Mouse (Mus musculus): Measurements from ENCODE around the gene Cdk14.
"Not testable (repeated sequence)": the region's sequence is repeated elsewhere in the genome, so short reads cannot be mapped to it uniquely, and the experiment has no call there.

Cdk14 gene

DNA sequence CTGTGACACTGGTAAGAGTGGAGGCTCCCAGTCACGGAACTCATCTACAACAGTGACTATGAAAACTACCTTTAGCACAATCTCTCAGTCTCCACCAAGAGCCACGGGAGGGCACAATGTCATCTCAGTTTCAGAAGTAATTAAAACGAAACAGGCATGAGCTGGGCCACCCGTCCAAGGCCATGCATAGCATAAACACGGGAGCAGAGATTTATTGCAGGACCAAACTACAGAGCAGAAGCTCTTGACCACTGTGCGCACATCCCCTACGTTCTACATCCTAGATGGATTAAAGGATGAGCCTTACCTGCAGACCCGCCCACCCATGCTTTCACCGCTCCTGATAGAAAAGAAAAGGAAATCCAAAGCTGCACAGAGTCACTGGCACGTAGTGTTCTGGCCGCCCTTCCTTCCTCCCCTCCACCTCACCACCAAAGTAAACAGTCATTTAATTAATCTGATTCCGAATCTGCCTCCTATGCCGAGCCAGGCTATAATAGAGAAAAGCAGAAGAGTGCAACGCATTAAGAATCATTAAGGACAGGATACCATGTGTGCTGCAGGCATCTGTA lies 158.3 kb downstream of the Cdk14 start:
- peak; percentile 59 to 69 for DNase-seq

DNA sequence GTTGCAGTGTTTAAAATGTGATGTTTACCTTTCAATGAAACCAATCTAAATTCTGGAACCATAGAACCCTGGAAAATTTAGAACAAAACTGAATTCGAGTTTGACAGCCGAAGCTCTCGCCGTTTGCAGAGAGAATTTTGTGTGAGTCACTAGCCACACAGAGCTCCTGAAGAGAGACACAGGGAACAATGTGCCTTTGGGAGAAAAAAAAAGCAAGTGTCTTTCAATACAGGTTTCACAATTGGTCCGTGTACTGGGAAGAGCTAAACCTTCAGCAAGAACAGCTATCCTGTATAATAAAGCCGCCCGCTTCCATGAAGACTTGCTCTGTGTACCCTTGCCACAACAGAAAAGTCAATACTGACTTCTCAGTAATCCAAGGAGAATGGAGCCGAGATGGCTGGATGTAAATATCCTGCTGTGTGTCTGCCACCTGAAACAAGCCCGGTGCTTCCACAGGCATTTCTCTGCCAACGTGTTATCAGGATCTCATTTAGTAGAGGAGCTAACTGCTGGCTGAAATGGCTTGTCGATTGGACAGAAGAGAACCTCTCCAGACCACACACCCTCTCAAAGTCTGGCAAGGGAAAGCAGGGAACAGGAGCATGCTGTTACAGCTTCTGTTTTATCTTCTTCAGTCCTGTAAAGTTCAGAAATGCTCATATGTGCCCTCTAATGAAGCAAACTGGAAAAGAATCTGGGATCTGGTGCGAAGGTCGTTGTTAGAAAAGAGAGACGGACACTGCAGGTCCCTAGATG lies 159.0 kb downstream of the Cdk14 start:
- no peak for DNase-seq

DNA sequence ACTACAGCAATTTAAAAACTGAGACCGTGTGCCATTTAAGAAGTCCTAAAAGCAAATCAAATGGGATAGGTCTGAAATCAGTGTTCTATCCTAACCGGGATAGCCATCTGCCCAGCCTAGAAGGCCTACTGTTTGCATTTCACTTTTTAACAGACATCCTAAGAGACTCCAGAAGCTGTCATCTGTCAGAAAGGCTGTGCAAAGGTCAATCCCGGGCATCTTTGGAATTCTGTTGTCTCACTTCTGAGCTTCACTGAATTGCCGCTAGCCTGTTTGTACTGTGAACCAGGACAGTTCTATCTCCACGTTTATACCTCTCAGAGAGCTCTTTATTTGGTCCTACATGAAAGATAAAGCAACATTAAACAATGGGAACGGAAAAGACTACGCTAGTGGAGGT lies 159.8 kb downstream of the Cdk14 start:
- no peak for DNase-seq

DNA sequence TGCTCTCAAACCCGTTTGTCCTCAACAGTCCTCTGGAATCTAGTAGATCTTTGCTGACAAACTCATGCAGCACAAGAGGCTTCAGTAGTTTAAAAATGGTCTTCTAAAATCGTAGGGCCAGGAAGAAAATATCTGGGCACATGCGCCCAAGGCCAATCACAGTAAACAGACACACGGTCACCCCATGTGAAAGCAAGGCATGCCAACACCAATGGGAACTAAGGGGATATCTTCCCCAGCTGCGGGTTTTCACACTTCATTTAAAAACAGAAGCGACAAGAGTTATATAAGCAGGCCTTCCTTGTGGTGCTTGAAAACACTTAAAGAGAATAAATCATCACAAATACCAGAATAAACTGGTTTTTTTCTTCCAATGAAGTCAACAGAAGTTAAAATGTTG lies 165.7 kb downstream of the Cdk14 start:
- no peak for DNase-seq

DNA sequence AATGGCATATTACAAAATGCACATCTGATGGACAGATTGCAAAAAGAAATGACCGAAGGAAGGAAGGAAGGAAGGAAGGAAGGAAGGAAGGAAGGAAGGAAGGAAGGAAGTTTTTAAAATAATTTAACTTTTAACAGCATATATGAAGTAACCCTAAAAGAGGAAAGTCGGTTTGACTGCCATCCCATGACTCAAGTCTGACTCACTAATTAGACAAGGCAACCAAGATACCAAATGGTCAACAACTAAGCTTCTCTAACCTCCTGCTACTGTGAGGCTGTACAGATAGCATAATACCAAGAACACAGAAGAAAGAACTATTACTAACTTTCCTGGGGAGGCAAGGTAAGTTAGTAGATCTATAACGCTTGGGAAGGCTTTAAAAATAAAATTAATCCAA lies 166.9 kb downstream of the Cdk14 start:
- DNase-seq, result no peak

DNA sequence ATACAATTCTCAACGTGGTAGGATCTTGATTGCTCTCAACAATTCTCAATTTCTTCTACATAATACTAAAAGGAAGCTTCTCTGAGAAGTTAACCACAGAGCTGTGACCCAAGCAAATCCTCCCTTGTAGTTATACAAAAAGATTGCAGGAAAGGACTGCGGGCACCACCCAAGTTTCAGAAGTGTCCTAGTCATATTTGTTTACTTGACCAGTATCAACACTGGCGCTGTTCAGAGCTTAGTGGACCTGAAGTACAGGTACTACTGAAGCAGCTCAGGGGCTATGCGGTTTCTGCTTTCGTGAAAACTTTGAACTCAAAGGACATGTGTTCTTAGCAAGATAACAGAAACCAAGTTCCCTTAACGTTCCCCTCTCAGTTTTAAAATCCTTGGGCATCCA lies 172.4 kb downstream of the Cdk14 start:
- peak; percentile 29 to 57 for DNase-seq

DNA sequence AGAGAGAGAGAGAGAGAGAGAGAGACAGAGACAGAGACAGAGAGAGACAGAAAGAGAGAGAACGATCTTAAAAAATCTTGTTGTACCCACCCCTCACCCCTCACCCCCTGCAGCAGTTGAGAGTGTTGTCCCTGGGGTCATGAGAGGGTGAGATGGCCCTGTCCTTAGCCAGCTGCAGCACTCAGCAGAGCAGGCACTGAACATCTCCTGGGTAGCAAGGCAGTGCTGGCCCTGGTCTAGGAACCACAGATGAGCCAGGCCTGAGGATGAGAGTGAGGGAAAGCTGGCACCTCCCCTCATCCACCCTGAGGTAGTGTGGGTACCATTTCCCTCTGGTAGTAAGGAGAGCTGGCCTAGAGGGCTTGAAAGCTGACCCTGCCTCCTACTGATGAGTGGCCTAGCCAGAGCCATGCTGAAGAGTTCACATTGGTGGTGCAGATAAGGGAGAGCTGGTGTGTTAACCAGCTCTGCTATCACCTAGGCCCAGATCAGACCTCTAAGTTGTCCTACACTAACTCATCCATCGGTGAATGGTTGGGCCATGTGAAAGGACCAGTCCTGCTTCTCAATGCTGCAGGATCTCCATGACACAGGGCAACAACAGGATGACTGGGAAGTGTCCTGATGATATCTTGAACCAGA lies 173.5 kb downstream of the Cdk14 start:
- DNase-seq, result no peak

DNA sequence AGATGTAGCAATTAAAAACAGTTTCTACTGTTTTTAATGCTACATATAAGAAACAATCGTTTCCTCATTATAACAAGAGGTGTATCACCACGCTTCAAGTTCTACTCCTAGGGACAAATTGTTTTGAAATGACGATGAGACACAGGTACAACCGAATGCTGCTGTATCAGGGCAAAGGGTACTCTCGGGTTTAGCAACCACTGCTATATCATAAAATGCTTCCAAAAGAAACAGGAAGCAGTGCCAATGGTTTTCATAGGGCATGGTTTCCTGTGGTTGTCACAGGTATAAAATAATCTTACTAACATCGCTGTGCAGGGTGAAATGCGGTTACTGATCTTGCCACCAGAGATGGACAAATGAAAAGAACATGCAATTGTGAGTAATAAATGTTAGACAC lies 174.9 kb downstream of the Cdk14 start:
- DNase-seq, result no peak

DNA sequence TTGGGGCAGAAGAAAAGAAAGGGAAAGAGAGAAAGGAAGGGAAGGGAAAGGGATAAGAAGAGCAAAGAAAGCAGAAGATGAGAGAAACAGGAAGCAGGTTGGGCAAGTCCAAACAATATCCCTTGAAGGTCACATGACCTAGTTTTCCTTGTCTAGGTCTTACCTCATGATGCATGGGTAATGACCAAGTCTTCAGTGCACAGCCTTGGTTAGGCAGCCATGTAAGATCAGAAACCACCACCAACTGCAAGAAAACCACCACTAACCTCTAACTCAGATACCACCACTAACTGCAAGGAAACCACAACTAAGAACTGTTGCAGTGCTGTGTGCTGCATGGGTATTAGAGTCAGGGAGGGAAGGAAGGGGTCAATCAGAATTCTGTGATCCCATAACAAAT lies 176.5 kb downstream of the Cdk14 start:
- no peak for DNase-seq

DNA sequence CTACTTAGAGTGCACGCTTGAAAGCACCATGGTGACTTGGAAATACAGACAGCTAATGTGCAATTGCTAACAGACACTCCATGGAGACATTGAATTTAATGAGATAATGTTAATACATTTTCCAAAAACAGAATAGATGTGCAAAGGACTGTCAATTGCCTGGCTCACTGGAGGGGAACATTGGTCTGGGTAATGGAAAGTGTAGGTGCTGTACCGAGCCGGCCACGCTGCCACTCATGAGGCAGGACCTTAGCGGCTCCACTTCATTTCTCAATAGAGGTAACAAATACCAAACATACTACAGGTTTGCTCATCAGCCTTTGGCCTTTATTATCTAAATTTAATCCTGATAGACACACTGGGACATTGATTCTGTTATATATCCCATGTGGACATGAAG lies 177.4 kb downstream of the Cdk14 start:
- DNase-seq, result no peak

DNA sequence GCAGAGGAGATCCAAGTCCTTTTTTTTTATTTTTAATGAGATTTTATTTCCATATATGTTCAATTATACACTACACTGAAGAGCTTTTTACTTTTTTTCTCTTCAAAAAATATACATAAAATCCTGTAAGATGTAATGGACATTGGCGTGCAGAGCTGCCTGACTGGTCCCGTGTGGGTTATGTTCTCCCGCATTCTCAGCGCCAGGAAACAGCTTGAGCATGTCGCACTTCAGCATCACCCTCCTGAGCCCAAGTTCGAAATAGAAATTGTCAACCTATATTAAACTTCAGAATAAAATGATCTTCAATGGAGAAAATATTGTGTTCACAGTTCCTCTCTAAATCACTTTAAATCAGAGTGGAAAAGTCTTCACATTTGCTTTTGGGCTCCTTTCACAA lies 179.0 kb downstream of the Cdk14 start:
- DNase-seq, result no peak

DNA sequence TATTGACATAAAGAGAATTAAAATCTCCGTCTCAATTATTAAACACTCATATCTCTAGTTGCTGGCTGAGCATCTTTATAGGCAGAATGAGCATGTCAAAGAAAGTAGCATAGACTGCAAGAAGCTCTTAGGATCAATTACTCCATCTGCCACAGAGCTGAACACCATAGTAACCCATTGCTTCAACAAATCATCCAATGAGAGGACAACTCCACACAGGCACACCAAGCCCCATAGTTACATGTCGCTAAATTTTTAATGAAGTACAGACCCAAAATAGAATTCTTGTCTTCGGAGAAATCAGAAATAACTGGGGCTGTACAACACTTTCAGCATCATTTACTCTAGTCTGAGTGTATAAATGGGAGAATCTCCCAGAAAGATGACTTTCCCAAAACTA lies 180.0 kb downstream of the Cdk14 start:
- no peak for DNase-seq

DNA sequence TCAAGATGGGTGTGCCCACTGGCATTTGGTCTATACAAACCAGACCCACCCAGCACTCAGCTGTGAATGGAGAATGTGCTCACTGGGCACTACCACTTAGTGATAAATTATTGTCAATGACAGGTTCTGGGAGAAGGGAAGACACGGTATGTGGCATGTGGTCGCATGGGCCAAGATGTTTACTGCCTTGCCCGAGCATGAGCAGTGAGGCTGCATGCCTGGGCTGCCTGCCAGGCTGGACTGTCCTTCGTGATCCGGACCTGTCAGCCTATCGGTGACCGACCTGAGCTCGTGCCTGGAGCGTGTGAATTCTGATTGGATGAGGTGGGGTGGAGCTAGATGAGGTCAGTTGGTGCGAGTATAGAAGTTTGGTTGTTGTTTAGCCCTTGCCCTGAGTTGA lies 185.2 kb downstream of the Cdk14 start:
- DNase-seq, result not testable (repeated sequence)

DNA sequence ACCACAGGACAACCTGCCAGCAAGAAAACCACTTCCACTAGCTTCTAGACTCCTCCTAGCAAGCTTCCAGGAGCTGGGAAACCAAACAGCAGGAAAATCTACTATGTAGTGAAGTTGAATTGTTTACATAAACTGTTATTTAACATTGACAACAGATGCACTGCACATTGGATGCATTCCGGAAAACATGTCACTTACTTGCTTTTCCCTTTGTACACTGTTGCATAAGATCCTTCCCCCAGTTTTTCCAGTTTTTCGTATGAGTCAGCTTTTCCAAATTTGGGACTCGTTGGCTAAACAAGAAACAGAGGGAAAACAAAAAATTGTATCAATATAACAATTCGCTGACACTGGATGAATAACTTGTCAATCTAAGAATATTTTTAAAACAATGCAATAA lies 193.1 kb downstream of the Cdk14 start:
- peak in 1 of 2 experiments; percentile 17 for DNase-seq

DNA sequence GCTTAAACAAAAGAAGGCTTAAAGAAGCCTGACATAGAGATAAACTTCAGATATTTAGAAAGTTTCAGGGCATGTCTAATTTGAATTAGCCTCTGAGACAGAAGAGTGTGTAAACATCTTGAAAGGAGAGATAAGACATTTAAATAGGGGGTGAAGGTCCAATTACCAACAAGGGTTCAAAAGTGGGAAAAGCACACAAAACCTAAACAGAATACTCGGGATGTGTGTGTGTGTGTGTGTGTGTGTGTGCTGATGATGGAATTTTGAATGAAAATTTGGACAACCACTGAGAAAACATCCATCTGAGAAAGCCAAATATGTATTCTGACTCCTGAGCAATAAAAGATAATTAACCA lies 208.4 kb downstream of the Cdk14 start:
- DNase-seq, result no peak

DNA sequence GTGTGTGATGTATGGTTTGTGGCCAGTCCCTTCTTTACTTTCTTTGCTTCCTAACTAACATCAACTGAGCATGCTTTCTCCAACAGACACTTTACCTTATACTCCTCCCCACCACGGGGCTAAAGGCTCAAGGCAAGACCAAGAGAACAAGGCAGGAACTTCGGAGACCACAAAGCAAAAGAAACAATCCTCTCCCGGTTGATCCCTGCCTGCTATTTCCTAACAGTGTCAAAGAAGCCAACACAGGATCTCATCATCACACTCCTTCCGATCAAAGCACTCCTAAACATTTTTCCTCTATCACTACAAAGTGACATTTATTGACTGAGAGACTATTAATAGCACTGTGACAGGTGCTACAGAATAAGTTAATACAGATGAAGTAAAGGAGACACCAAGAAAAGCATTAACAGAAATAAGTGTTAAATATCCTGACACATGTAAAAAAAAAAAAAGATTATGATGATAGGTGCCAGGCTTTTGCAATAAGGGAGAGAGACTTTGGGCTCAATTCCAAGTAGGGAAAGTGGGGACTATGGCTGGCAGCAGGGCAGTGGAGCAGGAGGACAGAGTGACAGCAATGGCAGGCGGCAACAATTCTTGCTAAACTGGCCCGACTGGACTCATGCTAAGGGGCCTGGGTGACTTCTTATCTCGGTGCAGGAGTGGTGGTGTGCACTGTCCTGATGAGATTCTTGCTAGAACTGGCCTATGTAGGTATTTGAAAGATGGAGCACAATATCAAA lies 208.9 kb downstream of the Cdk14 start:
- DNase-seq, result peak; percentile 15 to 36

DNA sequence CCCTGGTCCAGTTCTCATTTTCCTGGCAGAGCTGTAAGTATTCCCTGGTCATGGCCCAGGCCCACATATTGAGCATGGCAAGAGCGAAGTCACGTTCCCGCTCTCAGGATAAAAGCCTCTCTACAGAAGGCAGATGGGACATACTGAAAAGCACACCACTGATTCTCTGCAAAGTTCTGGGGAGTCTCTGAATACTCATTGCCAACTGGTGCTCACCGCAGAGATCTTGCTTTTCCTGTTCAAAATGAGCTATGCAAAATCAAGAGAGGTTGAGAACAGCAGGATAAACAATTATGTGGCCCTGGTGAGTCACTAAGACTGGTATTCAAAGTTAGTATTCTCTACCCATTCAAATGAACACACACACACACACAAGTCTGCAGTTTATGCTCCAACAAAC lies 212.1 kb downstream of the Cdk14 start:
- DNase-seq, result peak in 1 of 2 experiments; percentile 20

DNA sequence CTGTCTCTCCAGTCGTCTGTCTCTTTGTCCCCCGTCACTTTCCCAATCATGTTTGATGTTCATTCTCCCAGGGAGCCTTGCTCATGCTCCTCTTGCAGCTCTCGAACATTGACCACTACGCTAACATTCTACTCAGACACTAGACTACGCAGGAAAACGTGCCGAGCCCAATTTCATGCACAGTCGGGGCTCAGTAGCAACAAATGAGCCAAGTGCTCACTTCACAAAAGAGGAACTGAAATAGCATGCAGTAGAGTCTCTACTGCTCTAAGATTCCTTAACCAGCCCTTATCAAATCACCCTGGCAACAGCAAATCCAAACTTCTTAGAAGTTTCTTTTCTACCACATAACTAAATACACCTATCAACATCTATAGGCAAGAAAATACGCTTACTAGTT lies 214.1 kb downstream of the Cdk14 start:
- no peak for DNase-seq

DNA sequence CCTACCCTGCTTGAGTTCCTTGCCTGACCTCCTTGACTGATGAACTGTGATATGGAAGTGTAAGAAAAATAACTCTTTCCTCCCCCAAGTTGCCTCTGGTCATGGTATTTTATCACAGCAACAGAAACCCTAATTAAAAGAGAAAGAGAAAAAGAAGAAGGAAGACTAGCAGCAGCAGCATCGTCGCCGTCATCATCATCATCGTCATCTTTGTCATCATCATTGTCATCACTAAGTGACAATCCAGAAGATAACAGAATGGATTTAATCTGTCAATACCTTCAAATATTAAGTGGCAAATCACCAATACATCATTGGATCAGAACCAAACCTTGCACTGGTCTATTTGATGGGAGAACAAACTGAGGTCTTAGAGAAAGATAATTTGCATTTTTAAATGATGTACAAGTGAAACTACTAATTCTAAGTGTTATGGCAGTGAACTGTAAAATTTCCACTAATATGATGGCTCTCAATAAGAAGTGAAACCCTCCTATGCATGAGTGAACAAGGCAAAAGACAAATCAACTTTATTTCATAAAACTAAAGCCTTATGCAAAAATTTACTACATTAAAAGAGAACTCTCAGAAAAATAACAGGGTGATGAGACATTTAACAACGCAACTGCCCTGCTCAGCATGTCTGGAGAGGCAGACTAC lies 225.4 kb downstream of the Cdk14 start:
- no peak for DNase-seq

DNA sequence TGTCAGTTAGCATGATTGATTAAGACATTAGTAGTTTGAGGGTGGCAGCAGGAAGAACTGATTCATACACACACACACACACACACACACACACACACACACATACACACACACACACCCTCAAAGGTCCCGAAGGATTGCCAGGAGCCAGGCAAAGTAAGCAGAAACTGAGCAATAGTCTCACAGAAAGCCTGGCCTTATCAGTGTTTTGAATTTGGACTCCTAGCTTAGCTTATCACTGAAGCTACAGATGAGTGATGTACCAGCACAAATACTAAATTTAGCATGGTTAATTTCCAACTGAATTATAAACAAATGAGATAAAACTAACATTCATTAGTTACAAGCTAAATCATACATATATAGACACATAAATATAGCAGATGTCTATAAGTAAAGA lies 230.5 kb downstream of the Cdk14 start:
- peak in 1 of 2 experiments; percentile 7 for DNase-seq

DNA sequence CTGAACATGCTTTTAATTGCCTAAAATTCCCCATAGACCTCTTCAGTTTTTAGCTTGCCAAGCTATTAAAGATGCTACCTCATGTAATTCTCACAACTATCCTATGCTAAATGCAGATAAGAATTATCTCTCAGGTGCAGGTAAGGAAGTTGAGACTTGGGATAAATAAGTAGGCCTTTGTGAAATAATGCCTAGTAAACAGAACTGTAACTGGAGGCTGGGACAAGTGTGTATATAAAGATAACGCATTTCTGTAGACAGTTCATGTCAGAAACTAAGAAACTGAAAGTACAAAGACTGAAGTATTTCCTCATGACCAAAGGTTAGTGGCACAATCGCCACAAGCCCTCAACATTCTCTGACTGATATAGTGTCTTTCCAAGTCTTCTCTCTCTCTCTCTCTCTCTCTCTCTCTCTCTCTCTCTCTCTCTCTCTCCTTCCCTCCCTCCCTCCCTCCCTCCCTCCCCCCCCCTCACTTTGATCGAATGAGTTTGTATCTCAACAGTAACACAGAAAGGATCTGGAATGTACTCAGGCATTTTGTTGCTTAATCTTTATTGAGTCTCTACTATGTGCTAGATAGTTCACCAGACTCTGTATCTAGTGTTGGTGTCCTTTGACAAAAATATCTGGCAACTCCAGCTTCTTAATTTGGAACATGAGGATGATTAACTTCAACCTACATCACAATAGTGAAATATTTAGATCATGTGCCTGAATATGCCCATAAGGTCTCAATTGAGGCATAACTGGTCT lies 233.9 kb downstream of the Cdk14 start:
- DNase-seq, result peak in 1 of 2 experiments; percentile 7

DNA sequence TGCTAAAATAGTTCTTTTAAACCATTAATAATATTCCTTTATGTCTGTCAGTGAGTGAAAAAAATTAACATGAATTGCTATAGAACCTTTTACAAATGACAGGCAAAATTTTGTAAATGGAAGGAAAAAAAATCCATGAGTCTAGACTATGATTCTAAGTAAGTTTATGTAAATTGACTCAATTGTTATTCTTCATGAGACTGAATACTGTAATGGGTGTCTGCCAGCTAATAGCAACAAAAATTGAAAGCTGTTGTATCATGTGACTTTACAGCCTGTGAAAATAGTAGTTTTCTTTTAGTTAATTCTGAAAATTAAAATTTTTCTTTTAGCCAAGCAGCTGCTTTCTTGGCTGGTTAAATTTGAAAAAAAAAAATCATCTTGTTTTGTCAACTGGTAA lies 234.6 kb downstream of the Cdk14 start:
- DNase-seq, result no peak
